Mouse (Mus musculus): ENCODE measurements around the gene Brap. TPM values are rescaled to one million over a fixed set of nuclear protein-coding genes. Genes with fewer than 3 reads are reported as not detected.
"Not testable (repeated sequence)": the region's sequence is repeated elsewhere in the genome, so short reads cannot be mapped to it uniquely, and the experiment has no call there.

Gene Brap
- polyA plus RNA-seq, 1 experiment from 2014 or later: 41.9 TPM

GRCm38 (mm10) chr5:121686113-121686898 lies 25.9 kb downstream of the Brap start:
- Histone ChIP-seq H3K27ac (no peak overlapping the region), H3K36me3 (peaks cover 66% of the 10 kb centered on the region), H3K4me1 (replicated peaks) (no peaks in the 10 kb centered on the region), H3K9me3 (no peaks in the 10 kb centered on the region), H3K4me3 (no peak overlapping the region; the same call in 1 of the 2 replicates), H3K27me3 (ENCODE audit: insufficient read depth, poor library complexity, severe bottlenecking) (no peaks in the 10 kb centered on the region)
- 84% methylated on average over 15 of the region's 15 CpGs for WGBS
- DNase-seq (ENCODE audit: low spot score): no peak

DNA sequence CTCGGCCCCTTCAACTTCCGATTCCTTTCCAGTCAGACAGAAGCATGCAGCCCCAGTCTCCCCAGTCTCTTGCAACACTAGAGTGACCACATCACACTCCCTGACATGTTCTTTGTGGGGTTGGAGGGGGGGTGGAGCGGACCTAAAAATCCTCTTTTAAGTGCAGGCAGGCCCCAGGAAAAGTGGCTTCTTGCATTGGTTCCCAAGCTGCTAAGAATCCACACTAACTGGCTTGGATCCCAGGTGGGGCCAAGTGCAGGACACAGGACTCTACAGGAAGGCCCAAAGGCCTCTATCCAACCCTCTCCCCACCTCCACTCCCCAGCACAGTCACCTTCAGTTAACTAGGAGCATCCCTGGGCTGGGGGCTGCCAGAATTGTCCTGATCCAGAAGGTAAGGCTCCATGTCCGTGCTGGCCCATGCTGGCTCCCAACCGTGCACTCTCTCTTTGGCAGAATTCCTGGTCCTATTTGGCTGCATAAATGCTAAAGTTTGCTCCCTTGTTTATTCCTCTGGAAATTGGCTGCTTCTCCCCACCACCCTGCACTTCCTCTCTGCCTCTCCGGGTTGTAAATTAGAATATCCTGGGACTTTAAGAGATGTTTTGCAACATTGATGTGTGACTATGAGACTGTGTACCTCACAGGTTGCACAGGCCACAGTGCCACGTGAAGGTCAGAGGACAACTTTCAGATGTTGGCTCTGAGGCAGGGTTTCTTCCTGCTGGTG lies 30.3 kb downstream of the Brap start:
- H3K4me3 ChIP-seq: no peak overlapping the region
- H3K36me3 ChIP-seq: peaks cover 24% of the 10 kb centered on the region
- no peak overlapping the region for H3K27ac ChIP-seq
- H3K4me1 ChIP-seq (replicated peaks): no peaks in the 10 kb centered on the region
- H3K9me3 ChIP-seq: no peaks in the 10 kb centered on the region
- WGBS: 84% methylated on average over 7 of the region's 7 CpGs
- H3K27me3 ChIP-seq (ENCODE audit: insufficient read depth, poor library complexity, severe bottlenecking): no peaks in the 10 kb centered on the region
- no peak for DNase-seq (ENCODE audit: low spot score)

DNA sequence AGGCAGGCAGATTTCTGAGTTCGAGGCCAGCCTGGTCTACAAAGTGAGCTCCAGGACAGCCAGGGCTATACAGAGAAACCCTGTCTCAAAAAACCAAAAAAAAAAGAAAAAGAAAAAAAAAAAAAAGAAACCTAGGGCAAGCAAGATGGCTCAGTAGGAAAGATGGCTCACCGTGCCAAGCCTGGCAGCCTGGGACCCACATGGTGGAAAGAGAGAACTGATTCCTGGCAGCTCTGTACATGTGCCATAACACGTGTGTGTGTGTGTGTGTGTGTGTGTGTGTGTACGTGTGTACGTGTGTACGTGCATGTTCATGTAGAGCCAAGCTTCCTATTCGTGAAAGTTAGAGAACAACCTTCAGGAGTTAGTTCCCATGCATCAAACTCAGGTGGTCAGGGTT lies 31.1 kb downstream of the Brap start:
- 95% methylated on average over 7 of the region's 7 CpGs for WGBS
- H3K9me3 ChIP-seq; H3K27ac ChIP-seq; H3K4me3 ChIP-seq; H3K4me1 ChIP-seq (replicated peaks); DNase-seq (ENCODE audit: low spot score); H3K27me3 ChIP-seq (ENCODE audit: insufficient read depth, poor library complexity, severe bottlenecking): not testable (repeated sequence)
- H3K36me3 ChIP-seq: peaks cover 17% of the 10 kb centered on the region

DNA sequence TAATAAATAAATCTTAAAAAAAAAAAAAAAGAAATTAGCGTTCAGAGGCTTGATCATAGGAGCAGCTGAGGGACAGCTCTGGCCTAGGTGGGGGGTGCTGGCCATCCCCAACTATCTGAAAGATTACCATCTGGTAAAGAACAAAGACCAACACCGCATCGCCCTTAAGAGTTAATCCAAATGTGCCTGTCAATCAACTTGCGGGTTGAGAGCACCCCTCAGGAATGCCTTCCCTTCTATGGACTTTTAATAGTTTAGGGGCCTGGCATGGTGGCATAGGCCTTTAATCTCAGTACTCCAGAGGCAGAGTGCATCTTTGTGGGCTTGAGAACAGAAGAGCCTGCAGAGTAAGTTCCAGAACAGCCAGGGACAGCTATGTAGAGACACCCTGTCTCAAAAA lies 32.5 kb downstream of the Brap start:
- H3K4me1 ChIP-seq (replicated peaks): peaks cover 4% of the 10 kb centered on the region
- H3K9me3 ChIP-seq: no peaks in the 10 kb centered on the region
- no peak overlapping the region for H3K27ac ChIP-seq
- WGBS: 83% methylated on average over 4 of the region's 4 CpGs
- H3K27me3 ChIP-seq (ENCODE audit: insufficient read depth, poor library complexity, severe bottlenecking): no peaks in the 10 kb centered on the region
- DNase-seq (ENCODE audit: low spot score): no peak
- peaks cover 2% of the 10 kb centered on the region for H3K36me3 ChIP-seq
- H3K4me3 ChIP-seq: no peak overlapping the region

GRCm38 (mm10) chr5:121696761-121697160 lies 36.4 kb downstream of the Brap start:
- WGBS: 59% methylated on average over 6 of the region's 6 CpGs

GRCm38 (mm10) chr5:121699891-121700290 lies 39.5 kb downstream of the Brap start:
- no peaks in the 10 kb centered on the region for H3K36me3 ChIP-seq
- H3K27ac ChIP-seq: no peak overlapping the region
- 48% methylated on average over 5 of the region's 5 CpGs for WGBS
- no peak overlapping the region for H3K4me3 ChIP-seq
- no peak for DNase-seq (ENCODE audit: low spot score)
- H3K27me3 ChIP-seq (ENCODE audit: insufficient read depth, poor library complexity, severe bottlenecking): no peaks in the 10 kb centered on the region
- no peaks in the 10 kb centered on the region for H3K9me3 ChIP-seq
- peaks cover 19% of the 10 kb centered on the region for H3K4me1 ChIP-seq (replicated peaks)

More at GRCm38 (mm10) chr5:121696761-121697160, 36.4 kb downstream of the Brap start:
- no peak overlapping the region for H3K4me3 ChIP-seq
- no peaks in the 10 kb centered on the region for H3K36me3 ChIP-seq
- DNase-seq (ENCODE audit: low spot score): peak; percentile 9
- H3K4me1 ChIP-seq (replicated peaks): peaks cover 13% of the 10 kb centered on the region
- no peaks in the 10 kb centered on the region for H3K9me3 ChIP-seq
- no peak overlapping the region for H3K27ac ChIP-seq
- H3K27me3 ChIP-seq (ENCODE audit: insufficient read depth, poor library complexity, severe bottlenecking): no peaks in the 10 kb centered on the region

DNA sequence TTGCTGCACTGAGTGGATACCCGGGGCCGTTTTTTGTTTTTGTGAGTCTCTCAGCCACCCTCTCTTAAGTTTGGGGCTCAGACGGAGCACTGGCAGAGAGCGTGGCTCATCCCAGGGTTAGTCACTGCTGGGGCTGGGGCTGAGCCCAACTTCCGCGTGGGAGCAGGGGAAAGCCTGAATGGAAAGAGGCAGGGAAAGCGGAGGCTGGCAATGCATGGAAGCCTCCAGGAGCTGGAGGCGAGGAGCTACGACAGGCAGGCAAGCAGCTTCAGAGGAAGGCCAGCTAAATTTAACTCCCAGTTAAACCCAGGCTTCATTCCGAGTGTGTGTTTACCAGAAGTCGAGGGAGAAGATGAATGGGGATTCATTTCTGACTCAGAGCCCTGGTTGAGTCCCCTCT lies 40.1 kb downstream of the Brap start:
- Histone ChIP-seq H3K36me3 (no peaks in the 10 kb centered on the region), H3K9me3 (no peaks in the 10 kb centered on the region), H3K4me3 (no peak overlapping the region; the same call in 1 of the 2 replicates), H3K27ac (peak overlapping the region; percentile 54; the same call in 1 of the 2 replicates), H3K4me1 (replicated peaks) (peaks cover 23% of the 10 kb centered on the region), H3K27me3 (ENCODE audit: insufficient read depth, poor library complexity, severe bottlenecking) (no peaks in the 10 kb centered on the region)
- no peak for DNase-seq (ENCODE audit: low spot score)
- 35% methylated on average over 11 of the region's 11 CpGs for WGBS

GRCm38 (mm10) chr5:121701111-121701769 lies 40.9 kb downstream of the Brap start:
- WGBS: 59% methylated on average over 8 of the region's 8 CpGs
- Histone ChIP-seq H3K9me3 (no peaks in the 10 kb centered on the region), H3K36me3 (no peaks in the 10 kb centered on the region), H3K27ac (peak overlapping the region; percentile 56; the same call in 1 of the 2 replicates), H3K4me1 (replicated peaks) (peaks cover 23% of the 10 kb centered on the region), H3K27me3 (ENCODE audit: insufficient read depth, poor library complexity, severe bottlenecking) (no peaks in the 10 kb centered on the region), H3K4me3 (no peak overlapping the region)
- DNase-seq (ENCODE audit: low spot score): no peak

- H3K9me3 ChIP-seq: no peaks in the 10 kb centered on the region
- H3K4me1 ChIP-seq (replicated peaks): peaks cover 19% of the 10 kb centered on the region
- H3K4me3 ChIP-seq: no peak overlapping the region
- WGBS: 67% methylated on average over 1 of the region's 1 CpGs
- H3K36me3 ChIP-seq: no peaks in the 10 kb centered on the region
- H3K27me3 ChIP-seq (ENCODE audit: insufficient read depth, poor library complexity, severe bottlenecking): no peaks in the 10 kb centered on the region
- H3K27ac ChIP-seq: 0 out of 2 replicates have a peak overlapping the region, but pooled peaks have one; percentile 16
- DNase-seq (ENCODE audit: low spot score): no peak
These were observed 43.0 kb downstream of the Brap start for GRCm38 (mm10) chr5:121703341-121703740.

GRCm38 (mm10) chr5:121704512-121705248 lies 44.3 kb downstream of the Brap start:
- Histone ChIP-seq H3K4me1 (replicated peaks) (peaks cover 19% of the 10 kb centered on the region), H3K9me3 (no peaks in the 10 kb centered on the region), H3K27ac (no peak overlapping the region), H3K4me3 (peak overlapping the region; percentile 37), H3K27me3 (ENCODE audit: insufficient read depth, poor library complexity, severe bottlenecking) (no peaks in the 10 kb centered on the region), H3K36me3 (no peaks in the 10 kb centered on the region)
- peak; percentile 21 for DNase-seq (ENCODE audit: low spot score)
- 9% methylated on average over 20 of the region's 20 CpGs for WGBS

DNA sequence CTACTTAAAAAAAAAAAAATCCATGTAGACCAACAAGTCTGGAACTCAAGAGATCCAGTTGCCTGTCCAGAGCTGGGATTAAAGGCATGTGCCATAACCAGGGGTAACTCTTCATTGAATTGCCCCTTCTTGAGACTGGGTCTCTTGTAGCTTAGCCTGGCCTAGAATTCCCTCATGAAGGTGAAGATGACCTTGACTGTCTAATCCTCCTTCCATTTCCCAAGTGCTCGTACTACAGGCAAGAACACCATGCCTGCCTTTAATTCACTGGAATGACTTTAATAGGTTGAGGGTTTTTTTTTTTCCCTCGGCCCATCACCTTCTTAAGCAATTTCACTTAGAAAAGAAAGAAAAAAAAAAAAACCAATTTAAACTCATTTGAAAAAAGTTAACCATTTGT lies 50.0 kb downstream of the Brap start:
- peaks cover 33% of the 10 kb centered on the region for H3K4me1 ChIP-seq (replicated peaks)
- no peaks in the 10 kb centered on the region for H3K9me3 ChIP-seq
- 74% methylated on average over 2 of the region's 2 CpGs for WGBS
- H3K27me3 ChIP-seq (ENCODE audit: insufficient read depth, poor library complexity, severe bottlenecking): no peaks in the 10 kb centered on the region
- DNase-seq (ENCODE audit: low spot score): no peak
- peaks cover 3% of the 10 kb centered on the region; the same call in 1 of the 2 replicates for H3K36me3 ChIP-seq
- no peak overlapping the region for H3K27ac ChIP-seq
- H3K4me3 ChIP-seq: peak overlapping the region; percentile 100

- DNase-seq (ENCODE audit: low spot score): no peak
- Histone ChIP-seq H3K4me3 (peak overlapping the region; percentile 100), H3K36me3 (peaks cover 7% of the 10 kb centered on the region; the same call in 1 of the 2 replicates), H3K27me3 (ENCODE audit: insufficient read depth, poor library complexity, severe bottlenecking) (no peaks in the 10 kb centered on the region), H3K4me1 (replicated peaks) (peaks cover 38% of the 10 kb centered on the region), H3K9me3 (no peaks in the 10 kb centered on the region), H3K27ac (peak overlapping the region; percentile 99)
- WGBS: 1% methylated on average over 12 of the region's 12 CpGs
These were observed 50.4 kb downstream of the Brap start for GRCm38 (mm10) chr5:121710851-121711173.

All from hindbrain, embryonic 10.5 days (tissue).